Mouse (Mus musculus): Measurements from ENCODE around the gene Irf2bp2. TPM values are rescaled to one million over a fixed set of nuclear protein-coding genes. Genes with fewer than 3 reads are reported as not detected.

The Irf2bp2 gene
- polyA plus RNA-seq, 1 experiment from 2014 or later, result 11.5 TPM

DNA sequence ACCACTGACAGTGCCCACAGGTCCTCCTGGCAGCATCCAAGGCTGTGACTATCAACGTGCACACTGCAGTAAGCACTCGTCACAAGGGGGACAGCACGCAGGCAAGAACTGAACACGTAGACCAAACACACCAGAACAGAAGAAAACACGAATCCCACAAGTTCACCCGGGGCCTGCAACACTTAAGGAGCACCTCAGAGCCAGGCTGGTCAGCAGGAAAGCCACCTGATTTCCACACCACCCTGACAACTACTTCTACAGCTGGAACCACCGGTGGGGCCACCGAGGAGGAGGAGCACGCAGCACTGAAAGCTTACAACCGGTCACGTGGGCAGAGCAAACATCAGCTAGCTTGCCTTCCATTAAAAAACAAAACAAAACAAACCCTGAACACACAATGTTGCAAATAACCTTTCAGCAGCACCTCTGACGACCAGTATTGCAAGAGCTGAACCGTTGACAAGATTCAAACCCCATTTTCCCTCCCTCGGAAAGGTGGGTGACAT is 3.7 kb downstream of the Irf2bp2 start:
- 2% methylated on average over 14 of the region's 14 CpGs for whole genome bisulfite sequencing
- peaks cover 4% of the 10 kb centered on the region for H3K36me3 ChIP-seq (ENCODE audit: control insufficient read depth, insufficient read depth, low read length)
- H3K9me3 ChIP-seq (ENCODE audit: control insufficient read depth, low read length), result no peaks in the 10 kb centered on the region
- peak overlapping the region; percentile 81 for H3K4me2 ChIP-seq (ENCODE audit: low read depth, low read length)
- H3K9ac ChIP-seq (ENCODE audit: low read depth, low read length), result peak overlapping the region; percentile 100
- ATAC-seq, result no peak
- H3K4me1 ChIP-seq (ENCODE audit: control insufficient read depth, insufficient read depth, low read length), result peaks cover 32% of the 10 kb centered on the region
- no peaks in the 10 kb centered on the region for H3K27me3 ChIP-seq (replicated peaks; ENCODE audit: control insufficient read depth, insufficient read depth, low read length)
- H3K27ac ChIP-seq (ENCODE audit: low read length), result peak overlapping the region; percentile 90
- peak overlapping the region; percentile 100 for H3K4me3 ChIP-seq (ENCODE audit: low read length)

DNA sequence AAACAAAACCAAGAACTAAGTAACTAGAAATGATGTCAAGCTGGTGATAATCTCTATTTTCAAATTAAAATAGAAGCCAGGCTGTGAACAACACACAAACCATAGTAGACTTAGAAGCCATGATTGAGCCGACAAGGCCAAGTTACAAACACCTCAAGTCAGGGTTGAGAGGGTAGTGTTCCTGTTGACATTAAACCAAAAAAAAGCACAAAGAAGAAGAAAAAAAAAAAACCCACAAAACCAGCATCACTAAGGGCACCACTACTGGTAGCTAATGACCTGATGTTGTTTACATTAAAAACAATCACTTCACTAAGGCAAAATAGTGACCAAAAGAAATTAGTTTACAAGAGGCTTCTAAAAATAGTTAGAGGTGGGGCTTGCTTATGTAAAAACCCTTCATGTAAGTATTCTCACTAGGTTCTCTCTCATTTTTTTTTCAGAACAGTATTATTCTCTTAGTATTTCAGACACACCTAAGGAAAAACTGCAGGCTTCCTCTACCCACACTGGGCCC is 4.2 kb downstream of the Irf2bp2 start:
- H3K4me3 ChIP-seq (ENCODE audit: low read length), result peak overlapping the region; percentile 100
- peak overlapping the region; percentile 100 for H3K9ac ChIP-seq (ENCODE audit: low read depth, low read length)
- no peaks in the 10 kb centered on the region for H3K27me3 ChIP-seq (replicated peaks; ENCODE audit: control insufficient read depth, insufficient read depth, low read length)
- peaks cover 4% of the 10 kb centered on the region for H3K36me3 ChIP-seq (ENCODE audit: control insufficient read depth, insufficient read depth, low read length)
- 0% methylated on average over 1 of the region's 1 CpGs for WGBS
- peak overlapping the region; percentile 90 for H3K27ac ChIP-seq (ENCODE audit: low read length)
- H3K9me3 ChIP-seq (ENCODE audit: control insufficient read depth, low read length), result no peaks in the 10 kb centered on the region
- H3K4me2 ChIP-seq (ENCODE audit: low read depth, low read length), result peak overlapping the region; percentile 81
- ATAC-seq, result no peak
- H3K4me1 ChIP-seq (ENCODE audit: control insufficient read depth, insufficient read depth, low read length), result peaks cover 33% of the 10 kb centered on the region

DNA sequence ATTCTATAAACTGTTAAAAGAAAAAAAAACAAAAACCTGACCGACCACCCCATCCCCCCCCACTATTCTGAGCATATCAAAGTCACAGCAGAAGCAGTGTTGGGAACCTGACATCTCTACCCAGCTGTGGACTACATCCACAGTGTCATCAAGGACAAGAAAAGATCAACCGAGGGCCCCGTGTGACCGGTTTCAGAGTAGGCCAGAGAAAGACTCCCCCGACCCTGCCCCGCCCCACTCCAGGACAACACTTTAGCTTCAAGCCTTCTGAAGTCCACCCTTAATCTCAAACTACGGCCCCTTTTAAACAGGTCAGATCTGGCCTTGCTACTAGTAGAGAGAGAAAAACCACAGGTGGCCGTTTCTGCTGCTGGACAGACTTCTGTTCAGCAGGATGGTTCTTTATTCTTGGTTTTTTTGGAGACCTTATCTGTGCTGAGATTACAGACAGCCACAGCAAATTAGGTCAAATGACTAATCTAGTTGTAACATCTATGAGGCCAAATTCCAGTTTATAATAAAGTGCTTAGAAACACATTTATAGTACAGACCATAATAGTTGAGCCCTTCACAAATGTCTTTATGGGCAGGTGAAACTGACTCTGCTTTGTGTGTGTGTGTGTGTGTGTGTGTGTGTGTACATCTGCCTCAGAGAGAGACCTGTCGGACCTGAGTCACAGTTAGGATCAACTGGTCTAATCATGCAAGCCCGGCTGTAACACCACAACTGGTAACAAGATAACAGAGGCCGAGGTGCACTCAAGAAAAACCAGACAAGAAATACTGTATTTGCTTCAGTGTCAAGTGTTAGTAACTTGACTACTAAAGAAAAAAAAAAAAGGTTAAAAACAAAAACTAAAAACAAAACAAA is 4.9 kb downstream of the Irf2bp2 start:
- 9% methylated on average over 11 of the region's 11 CpGs for WGBS
- H3K4me3 ChIP-seq (ENCODE audit: low read length), result peak overlapping the region; percentile 100
- no peak for ATAC-seq
- no peaks in the 10 kb centered on the region for H3K9me3 ChIP-seq (ENCODE audit: control insufficient read depth, low read length)
- H3K4me1 ChIP-seq (ENCODE audit: control insufficient read depth, insufficient read depth, low read length), result peaks cover 36% of the 10 kb centered on the region
- no peaks in the 10 kb centered on the region for H3K27me3 ChIP-seq (replicated peaks; ENCODE audit: control insufficient read depth, insufficient read depth, low read length)
- H3K4me2 ChIP-seq (ENCODE audit: low read depth, low read length), result peak overlapping the region; percentile 81
- H3K9ac ChIP-seq (ENCODE audit: low read depth, low read length), result peak overlapping the region; percentile 100
- peak overlapping the region; percentile 85 for H3K27ac ChIP-seq (ENCODE audit: low read length)
- H3K36me3 ChIP-seq (ENCODE audit: control insufficient read depth, insufficient read depth, low read length), result peaks cover 4% of the 10 kb centered on the region

DNA sequence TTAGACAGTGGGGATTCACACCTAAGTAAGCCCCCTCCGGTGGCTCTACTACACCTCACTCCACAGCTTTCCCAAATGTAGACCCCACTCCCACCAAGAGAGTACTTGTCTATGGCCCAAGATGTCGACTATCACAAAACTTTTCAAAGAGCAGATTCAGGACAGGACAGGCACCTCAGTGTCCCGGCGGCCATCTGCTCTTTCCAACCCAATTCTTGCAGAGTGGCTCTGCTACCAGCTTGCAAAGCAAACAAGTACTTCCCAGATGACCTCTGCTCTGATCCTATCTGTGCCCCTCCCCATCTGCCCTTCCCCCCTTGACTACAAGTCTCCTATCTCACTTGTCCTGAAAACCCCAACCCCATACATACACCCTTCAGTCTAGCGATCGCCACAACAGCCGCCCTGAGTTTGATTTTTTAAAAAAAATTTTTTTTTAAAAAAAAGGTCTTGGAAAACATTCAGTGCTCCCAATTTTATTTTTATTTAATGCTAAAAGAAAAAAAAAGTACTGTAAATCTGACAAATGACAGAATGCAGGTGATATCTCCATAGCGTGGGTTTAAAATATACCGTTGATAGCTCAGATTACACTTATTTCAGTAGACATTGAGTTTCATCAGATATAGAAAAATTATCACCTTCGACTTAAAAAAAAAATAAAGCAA is 5.8 kb downstream of the Irf2bp2 start:
- peak overlapping the region; percentile 86 for H3K27ac ChIP-seq (ENCODE audit: low read length)
- ATAC-seq, result no peak
- no peaks in the 10 kb centered on the region for H3K27me3 ChIP-seq (replicated peaks; ENCODE audit: control insufficient read depth, insufficient read depth, low read length)
- H3K36me3 ChIP-seq (ENCODE audit: control insufficient read depth, insufficient read depth, low read length), result peaks cover 4% of the 10 kb centered on the region
- peak overlapping the region; percentile 100 for H3K4me3 ChIP-seq (ENCODE audit: low read length)
- peak overlapping the region; percentile 62 for H3K9ac ChIP-seq (ENCODE audit: low read depth, low read length)
- WGBS, result 26% methylated on average over 10 of the region's 10 CpGs
- H3K9me3 ChIP-seq (ENCODE audit: control insufficient read depth, low read length), result no peaks in the 10 kb centered on the region
- H3K4me1 ChIP-seq (ENCODE audit: control insufficient read depth, insufficient read depth, low read length), result peaks cover 44% of the 10 kb centered on the region
- H3K4me2 ChIP-seq (ENCODE audit: low read depth, low read length), result peak overlapping the region; percentile 81

DNA sequence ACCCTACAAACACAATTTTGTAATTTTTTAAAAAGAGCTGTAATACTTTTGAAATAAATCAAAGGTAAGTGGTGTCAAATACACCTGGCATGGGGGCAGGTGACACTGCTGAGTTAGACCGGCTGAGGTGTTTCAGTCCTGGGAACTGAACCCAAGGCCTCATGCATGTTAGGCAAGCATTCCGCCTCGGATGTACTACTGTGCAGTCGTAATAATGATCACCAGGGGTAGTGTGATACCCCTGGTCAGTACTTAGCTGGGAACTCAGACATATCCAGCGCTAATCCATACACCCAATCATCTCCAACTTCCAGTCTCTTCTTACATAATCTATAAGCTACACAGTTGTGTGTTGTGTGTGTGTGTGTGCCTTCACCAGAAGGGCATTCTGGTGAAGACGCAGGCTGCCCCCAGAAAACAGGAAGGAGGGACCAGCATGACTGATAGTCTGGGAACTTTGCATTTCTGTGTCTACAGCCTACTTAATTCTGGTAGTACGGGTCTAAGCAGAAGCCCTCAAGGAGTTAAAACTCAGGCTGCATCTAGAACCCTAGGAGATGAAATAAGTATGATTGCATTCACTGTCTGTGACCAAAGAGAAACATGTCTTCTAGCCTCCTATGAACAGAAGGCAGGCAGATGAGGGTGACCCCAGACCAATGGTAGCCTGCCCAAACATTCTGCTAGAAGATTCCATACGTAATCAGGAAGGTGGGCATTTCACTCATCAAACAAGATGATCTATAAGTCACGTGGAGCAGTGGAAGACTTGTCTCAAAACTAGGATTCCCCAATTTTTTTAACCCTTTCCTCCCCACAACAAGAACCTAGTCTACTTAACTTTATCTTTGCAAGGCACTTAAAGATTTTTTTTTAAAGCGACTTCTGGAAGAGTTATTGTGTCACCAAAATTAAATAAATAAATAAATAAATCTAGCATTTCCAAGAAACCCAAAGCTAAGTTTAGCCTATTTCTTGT is 6.9 kb downstream of the Irf2bp2 start:
- Histone ChIP-seq H3K4me3 (ENCODE audit: low read length) (peak overlapping the region; percentile 34), H3K4me2 (ENCODE audit: low read depth, low read length) (peak overlapping the region; percentile 81), H3K4me1 (ENCODE audit: control insufficient read depth, insufficient read depth, low read length) (peaks cover 44% of the 10 kb centered on the region), H3K9me3 (ENCODE audit: control insufficient read depth, low read length) (no peaks in the 10 kb centered on the region), H3K27ac (ENCODE audit: low read length) (peak overlapping the region; percentile 35), H3K36me3 (ENCODE audit: control insufficient read depth, insufficient read depth, low read length) (peaks cover 4% of the 10 kb centered on the region), H3K27me3 (replicated peaks; ENCODE audit: control insufficient read depth, insufficient read depth, low read length) (no peaks in the 10 kb centered on the region), H3K9ac (ENCODE audit: low read depth, low read length) (peak overlapping the region; percentile 56)
- WGBS, result 47% methylated on average over 10 of the region's 10 CpGs
- no peak for ATAC-seq

DNA sequence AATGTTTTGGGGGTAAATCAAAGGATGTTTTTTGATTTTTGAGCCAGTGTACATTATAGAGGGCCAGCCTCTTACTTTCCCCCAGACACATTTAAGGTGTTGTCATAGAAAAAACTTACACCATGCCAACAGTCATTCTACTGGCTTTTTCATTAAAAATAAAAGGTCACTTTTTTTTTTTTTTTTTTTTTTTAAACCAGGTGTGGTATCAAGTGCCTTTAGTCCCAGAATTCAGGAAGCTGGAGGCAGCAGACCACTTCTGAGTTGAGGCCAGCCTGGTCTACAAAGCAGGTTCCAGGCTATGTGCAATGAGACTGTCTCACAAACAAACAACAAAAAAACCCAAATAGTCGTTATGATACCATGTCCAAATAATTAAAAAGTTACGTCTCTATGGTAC is 7.7 kb downstream of the Irf2bp2 start:
- H3K4me3 ChIP-seq (ENCODE audit: low read length), result no peak overlapping the region; the same call in 1 of the 2 replicates
- peaks cover 1% of the 10 kb centered on the region for H3K36me3 ChIP-seq (ENCODE audit: control insufficient read depth, insufficient read depth, low read length)
- peaks cover 44% of the 10 kb centered on the region for H3K4me1 ChIP-seq (ENCODE audit: control insufficient read depth, insufficient read depth, low read length)
- H3K27ac ChIP-seq (ENCODE audit: low read length), result peak overlapping the region; percentile 98; the same call in 1 of the 2 replicates
- H3K9ac ChIP-seq (ENCODE audit: low read depth, low read length), result 0 out of 2 replicates have a peak overlapping the region, but pooled peaks have one; percentile 79
- ATAC-seq, result no peak
- H3K9me3 ChIP-seq (ENCODE audit: control insufficient read depth, low read length), result no peaks in the 10 kb centered on the region
- 69% methylated on average over 2 of the region's 2 CpGs for WGBS
- no peaks in the 10 kb centered on the region for H3K27me3 ChIP-seq (replicated peaks; ENCODE audit: control insufficient read depth, insufficient read depth, low read length)
- peak overlapping the region; percentile 27; the same call in 1 of the 2 replicates for H3K4me2 ChIP-seq (ENCODE audit: low read depth, low read length)

DNA sequence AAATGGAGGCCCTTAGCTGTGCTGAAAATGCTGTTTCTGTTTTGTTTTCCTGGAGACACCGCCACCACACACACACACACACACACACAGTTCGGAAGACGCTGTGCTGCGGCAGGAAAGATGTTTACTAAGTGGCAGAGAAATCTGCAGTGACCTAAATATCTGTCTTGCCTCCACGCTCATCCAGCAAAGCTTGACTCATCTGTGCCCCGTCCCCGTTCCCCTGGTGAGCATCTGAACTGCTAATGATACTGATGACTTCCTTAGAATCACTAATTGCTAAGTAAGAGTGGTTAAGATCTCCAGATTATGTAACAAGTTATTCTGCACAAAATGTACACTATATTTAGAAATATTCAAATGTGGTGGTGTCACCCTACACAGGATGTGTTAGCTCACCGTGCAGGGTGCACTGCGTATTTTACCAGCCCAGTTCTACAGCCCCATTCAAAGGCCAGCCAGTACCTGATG is 8.2 kb downstream of the Irf2bp2 start:
- peak overlapping the region; percentile 79 for H3K9ac ChIP-seq (ENCODE audit: low read depth, low read length)
- no peaks in the 10 kb centered on the region for H3K27me3 ChIP-seq (replicated peaks; ENCODE audit: control insufficient read depth, insufficient read depth, low read length)
- H3K4me3 ChIP-seq (ENCODE audit: low read length), result no peak overlapping the region; the same call in 1 of the 2 replicates
- H3K27ac ChIP-seq (ENCODE audit: low read length), result peak overlapping the region; percentile 98
- H3K4me1 ChIP-seq (ENCODE audit: control insufficient read depth, insufficient read depth, low read length), result peaks cover 44% of the 10 kb centered on the region
- peak overlapping the region; percentile 27 for H3K4me2 ChIP-seq (ENCODE audit: low read depth, low read length)
- H3K9me3 ChIP-seq (ENCODE audit: control insufficient read depth, low read length), result no peaks in the 10 kb centered on the region
- 31% methylated on average over 9 of the region's 9 CpGs for WGBS
- no peaks in the 10 kb centered on the region for H3K36me3 ChIP-seq (ENCODE audit: control insufficient read depth, insufficient read depth, low read length)
- no peak for ATAC-seq

DNA sequence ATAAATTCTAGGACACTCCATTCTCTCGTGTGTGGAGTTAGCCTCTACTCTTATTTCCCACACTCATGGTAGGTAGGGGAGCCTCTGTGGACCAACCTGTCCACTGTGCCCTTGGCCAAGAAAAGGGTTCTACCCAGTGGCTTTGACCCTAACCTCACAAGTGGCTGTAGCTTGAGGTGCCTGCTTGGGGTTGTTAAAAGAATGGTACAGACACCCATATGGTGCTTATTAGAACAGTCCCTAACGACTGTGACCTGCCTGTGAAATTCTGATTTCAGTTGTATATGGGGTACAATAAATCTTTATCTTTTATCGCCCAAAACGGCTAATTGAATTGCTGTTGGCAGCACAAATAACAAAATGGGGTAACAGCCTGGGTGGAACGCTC is 8.9 kb downstream of the Irf2bp2 start:
- H3K27ac ChIP-seq (ENCODE audit: low read length), result peak overlapping the region; percentile 98
- peak overlapping the region; percentile 86 for H3K4me2 ChIP-seq (ENCODE audit: low read depth, low read length)
- WGBS, result 21% methylated on average over 5 of the region's 5 CpGs
- ATAC-seq, result peak; percentile 17
- H3K9ac ChIP-seq (ENCODE audit: low read depth, low read length), result peak overlapping the region; percentile 79
- no peaks in the 10 kb centered on the region for H3K27me3 ChIP-seq (replicated peaks; ENCODE audit: control insufficient read depth, insufficient read depth, low read length)
- no peaks in the 10 kb centered on the region for H3K9me3 ChIP-seq (ENCODE audit: control insufficient read depth, low read length)
- H3K4me1 ChIP-seq (ENCODE audit: control insufficient read depth, insufficient read depth, low read length), result peaks cover 41% of the 10 kb centered on the region
- H3K4me3 ChIP-seq (ENCODE audit: low read length), result peak overlapping the region; percentile 49
- no peaks in the 10 kb centered on the region for H3K36me3 ChIP-seq (ENCODE audit: control insufficient read depth, insufficient read depth, low read length)
